Mouse (Mus musculus) limb, embryonic 11.5 days (tissue): ENCODE results near the gene Cdc6. TPM values are rescaled to one million over a fixed set of nuclear protein-coding genes. Genes with fewer than 3 reads are reported as not detected.

Source experiments
- ATAC-seq: fragments of 200-750 bp; cut with Nextera tagmentation; 2 replicates; pipeline ENCODE4 v1.8.0; 2017; ENCODE audit warnings: low read depth; ENCODE audit not compliant: insufficient number of reproducible peaks, low FRiP score, low TSS enrichment
- DNase-seq: peaks from one replicate; pipeline ENCODE4 v3.0.0-alpha.2; 2015; ENCODE audit warnings: low spot score
- H3K27ac ChIP-seq: fragments of 300-500 bp; sonication (generic); replicated peaks from 2 replicates; pipeline ENCODE4 v1.5.1; 2014; ENCODE audit warnings: low read depth, mild to moderate bottlenecking, low read length
- H3K27me3 ChIP-seq: fragments of 300-500 bp; sonication (generic); 2 replicates; pipeline ENCODE4 v1.6.1; 2014; ENCODE audit warnings: mild to moderate bottlenecking, low read length, mixed read lengths; ENCODE audit not compliant: control insufficient read depth, insufficient read depth
- H3K36me3 ChIP-seq: fragments of 300-500 bp; sonication (generic); 2 replicates; pipeline ENCODE4 v1.6.1; 2014; ENCODE audit warnings: mild to moderate bottlenecking, low read length, moderate library complexity, mixed read lengths; ENCODE audit not compliant: control insufficient read depth, insufficient read depth
- H3K4me1 ChIP-seq: fragments of 300-500 bp; sonication (generic); 2 replicates; pipeline ENCODE4 v1.6.1; 2014; ENCODE audit warnings: low read length, mixed read lengths; ENCODE audit not compliant: control insufficient read depth, insufficient read depth
- H3K4me2 ChIP-seq: fragments of 300-500 bp; sonication (generic); 2 replicates; pipeline ENCODE4 v1.6.1; 2014; ENCODE audit warnings: low read depth, mild to moderate bottlenecking, moderate library complexity; ENCODE audit not compliant: severe bottlenecking
- H3K4me3 ChIP-seq: fragments of 300-500 bp; sonication (generic); 2 replicates; pipeline ENCODE4 v1.5.1; 2014; ENCODE audit warnings: low read depth, low read length
- H3K9ac ChIP-seq: fragments of 300-500 bp; sonication (generic); 2 replicates; pipeline ENCODE4 v1.6.1; 2014; ENCODE audit warnings: mild to moderate bottlenecking, low read length
- H3K9me3 ChIP-seq: fragments of 300-500 bp; sonication (generic); 2 replicates; pipeline ENCODE4 v1.6.1; 2016; ENCODE audit warnings: low read length; ENCODE audit not compliant: control insufficient read depth
- WGBS: fragments of 180-500 bp; shearing (Covaris S2); extraction: QIAGEN DNeasy Blood & Tissue Kit; methylation state at CpG from one replicate; pipeline ENCODE4 v1.1.7; 2014; 5-methylcytosine and 5-hydroxymethylcytosine counted together
- polyA plus RNA-seq: library from polyadenylated mRNA; unstranded; fragments of >200 nt; fragmentation: Nextera tagmentation; extraction: Ambion mirVana; gene quantifications from 2 replicates; pipeline ENCODE4 v1.2.1, GENCODE M21; 2014

Cdc6 gene
- polyA plus RNA-seq, 1 experiment from 2014 or later = 58.7 TPM

DNA sequence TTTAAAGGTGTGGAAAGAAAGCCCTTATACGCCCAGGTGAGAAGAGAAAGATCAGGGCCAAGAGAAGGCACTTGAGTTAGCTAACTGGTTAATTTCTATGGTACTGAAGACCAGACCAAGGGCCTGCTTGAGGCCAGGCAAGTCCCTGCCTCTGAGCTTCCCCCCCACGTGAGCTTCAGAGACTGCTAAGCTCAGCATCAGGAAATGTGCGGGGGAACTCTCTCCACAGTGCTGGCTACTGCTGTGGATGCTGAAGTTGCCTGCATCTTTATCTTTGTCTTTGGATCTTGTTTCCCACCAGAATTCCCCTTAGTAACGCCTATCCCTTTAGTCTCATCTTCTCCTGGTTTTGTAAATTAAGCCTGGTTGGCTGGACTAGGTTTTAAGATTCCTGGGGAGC is 36.2 kb upstream of the Cdc6 start:
- Histone ChIP-seq H3K36me3 (peaks cover 15% of the 10 kb centered on the region), H3K27me3 (no peaks in the 10 kb centered on the region), H3K27ac (no peak overlapping the region), H3K9ac (no peak overlapping the region), H3K4me3 (no peak overlapping the region), H3K4me2 (no peak overlapping the region), H3K4me1 (0 out of 2 replicates have a peak, but pooled peaks cover 2% of the 10 kb centered on the region), H3K9me3 (no peaks in the 10 kb centered on the region)
- ATAC-seq (no peak), DNase-seq (no peak)
- WGBS = 71% methylated on average over 4 of the region's 4 CpGs

DNA sequence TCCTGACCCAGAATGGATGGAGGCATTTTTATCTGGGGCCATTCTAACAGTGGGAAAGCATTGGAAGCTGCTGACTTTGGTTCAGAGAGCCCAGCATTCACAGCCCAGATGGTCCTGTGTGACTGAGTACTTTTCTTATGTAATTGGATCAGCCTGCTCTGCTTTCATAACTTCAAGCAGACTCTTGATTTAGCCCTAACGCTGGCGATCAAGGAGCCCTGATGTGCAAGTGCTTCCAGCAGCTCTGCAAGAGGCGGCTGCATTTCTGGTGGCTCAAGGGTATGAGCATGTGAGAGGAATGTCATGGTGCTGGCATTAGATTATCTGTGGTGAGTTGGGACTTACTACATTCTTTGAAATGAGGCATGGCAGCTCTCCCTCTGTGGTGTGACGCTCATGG is 35.6 kb upstream of the Cdc6 start:
- no peak overlapping the region for H3K4me2 ChIP-seq
- H3K9me3 ChIP-seq = no peaks in the 10 kb centered on the region
- H3K9ac ChIP-seq = no peak overlapping the region
- no peak overlapping the region for H3K4me3 ChIP-seq
- WGBS = 68% methylated on average over 4 of the region's 4 CpGs
- ATAC-seq = no peak
- H3K36me3 ChIP-seq = peaks cover 14% of the 10 kb centered on the region
- no peaks in the 10 kb centered on the region for H3K27me3 ChIP-seq
- H3K27ac ChIP-seq = no peak overlapping the region; the same call in 1 of the 2 replicates
- no peak for DNase-seq
- H3K4me1 ChIP-seq = 0 out of 2 replicates have a peak, but pooled peaks cover 2% of the 10 kb centered on the region

GRCm38 (mm10) chr11:98873900-98874299 is 33.7 kb upstream of the Cdc6 start:
- 95% methylated on average over 9 of the region's 9 CpGs for WGBS
- ATAC-seq (no peak), DNase-seq (no peak)
- Histone ChIP-seq H3K9ac (no peak overlapping the region), H3K4me2 (no peak overlapping the region), H3K4me1 (0 out of 2 replicates have a peak, but pooled peaks cover 2% of the 10 kb centered on the region), H3K9me3 (no peaks in the 10 kb centered on the region), H3K4me3 (no peak overlapping the region), H3K36me3 (peaks cover 5% of the 10 kb centered on the region), H3K27ac (no peak overlapping the region), H3K27me3 (no peaks in the 10 kb centered on the region)

- H3K4me1 ChIP-seq = no peaks in the 10 kb centered on the region
- no peak overlapping the region for H3K9ac ChIP-seq
- no peaks in the 10 kb centered on the region for H3K27me3 ChIP-seq
- DNase-seq (no peak), ATAC-seq (no peak)
- no peak overlapping the region for H3K4me2 ChIP-seq
- H3K9me3 ChIP-seq = no peaks in the 10 kb centered on the region
- H3K4me3 ChIP-seq = no peak overlapping the region
- H3K27ac ChIP-seq = no peak overlapping the region
- H3K36me3 ChIP-seq = peaks cover 3% of the 10 kb centered on the region
- 84% methylated on average over 9 of the region's 9 CpGs for WGBS
Observed at GRCm38 (mm10) chr11:98877001-98877400, 30.6 kb upstream of the Cdc6 start.

DNA sequence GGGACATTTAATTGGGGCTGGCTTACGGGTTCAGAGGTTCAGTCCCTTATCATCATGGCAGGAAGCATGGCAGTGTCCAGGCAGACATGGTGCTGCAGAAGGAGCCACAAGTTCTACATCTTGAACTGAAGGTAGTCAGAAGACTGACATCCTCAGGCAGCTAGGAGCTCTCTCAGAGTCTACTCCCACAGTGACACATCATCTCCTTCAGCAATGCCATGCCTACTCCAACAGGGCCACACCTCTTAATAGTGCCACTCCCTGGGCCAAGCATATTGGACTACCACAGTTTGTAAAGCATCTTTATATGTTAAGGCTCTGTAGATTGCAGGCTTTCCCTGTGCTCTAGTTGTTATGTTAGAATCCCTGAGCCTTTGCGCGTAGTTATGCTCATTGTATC is 19.9 kb upstream of the Cdc6 start:
- WGBS = over 99% methylated on average over 3 of the region's 3 CpGs

GRCm38 (mm10) chr11:98889077-98889476 is 18.5 kb upstream of the Cdc6 start:
- Histone ChIP-seq H3K27me3 (no peaks in the 10 kb centered on the region), H3K9me3 (no peaks in the 10 kb centered on the region), H3K4me3 (no peak overlapping the region), H3K36me3 (peaks cover 37% of the 10 kb centered on the region), H3K4me2 (no peak overlapping the region), H3K27ac (no peak overlapping the region), H3K9ac (no peak overlapping the region), H3K4me1 (no peaks in the 10 kb centered on the region)
- 94% methylated on average over 4 of the region's 4 CpGs for WGBS
- no peak for ATAC-seq
- no peak for DNase-seq

More for the DNA sequence above, 19.9 kb upstream of the Cdc6 start:
- no peak for DNase-seq
- no peak overlapping the region for H3K9ac ChIP-seq
- ATAC-seq = no peak
- H3K27me3 ChIP-seq = no peaks in the 10 kb centered on the region
- no peaks in the 10 kb centered on the region for H3K9me3 ChIP-seq
- H3K4me1 ChIP-seq = no peaks in the 10 kb centered on the region
- no peak overlapping the region for H3K4me3 ChIP-seq
- H3K36me3 ChIP-seq = peaks cover 25% of the 10 kb centered on the region
- H3K4me2 ChIP-seq = no peak overlapping the region
- H3K27ac ChIP-seq = no peak overlapping the region

DNA sequence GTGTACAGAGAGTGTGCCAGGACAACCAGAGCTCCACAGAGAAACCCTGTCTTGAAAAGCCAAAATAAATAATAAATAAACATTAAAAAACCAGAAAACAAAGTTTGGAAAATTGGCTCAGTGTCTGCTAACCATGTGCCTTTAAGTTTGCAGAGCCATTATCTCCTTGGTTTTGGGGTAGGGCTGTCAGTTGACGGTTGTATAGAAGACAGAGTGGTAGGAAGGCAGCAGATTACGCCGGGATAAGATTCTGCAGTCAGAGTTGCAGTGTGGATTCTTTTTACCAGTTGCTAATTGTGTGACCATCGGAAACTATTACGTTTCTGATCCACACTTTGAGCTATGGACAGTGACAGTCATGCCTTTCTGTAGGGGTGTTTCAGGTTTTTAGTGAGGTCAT is 17.6 kb upstream of the Cdc6 start:
- no peak overlapping the region for H3K4me2 ChIP-seq
- H3K4me1 ChIP-seq = no peaks in the 10 kb centered on the region
- no peak for ATAC-seq
- DNase-seq = no peak
- no peaks in the 10 kb centered on the region for H3K27me3 ChIP-seq
- H3K36me3 ChIP-seq = peaks cover 40% of the 10 kb centered on the region
- no peak overlapping the region for H3K27ac ChIP-seq
- H3K9me3 ChIP-seq = no peaks in the 10 kb centered on the region
- no peak overlapping the region for H3K9ac ChIP-seq
- H3K4me3 ChIP-seq = no peak overlapping the region
- 92% methylated on average over 5 of the region's 5 CpGs for WGBS

DNA sequence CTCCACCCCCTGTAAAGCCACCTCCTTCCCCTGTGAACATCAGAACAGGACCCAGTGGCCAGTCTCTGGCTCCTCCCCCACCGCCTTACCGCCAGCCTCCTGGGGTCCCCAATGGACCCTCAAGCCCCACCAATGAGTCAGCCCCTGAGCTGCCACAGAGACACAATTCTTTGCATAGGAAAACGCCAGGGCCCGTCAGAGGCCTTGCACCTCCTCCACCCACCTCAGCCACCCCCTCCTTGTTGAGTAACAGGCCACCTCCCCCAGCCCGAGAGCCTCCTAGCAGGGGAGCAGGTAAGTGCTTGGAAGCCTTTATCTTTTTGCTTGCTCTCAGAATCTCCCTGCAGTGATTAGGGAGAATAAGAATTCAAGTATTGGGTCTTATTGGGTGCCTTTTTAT is 15.2 kb upstream of the Cdc6 start:
- no peak for ATAC-seq

DNA sequence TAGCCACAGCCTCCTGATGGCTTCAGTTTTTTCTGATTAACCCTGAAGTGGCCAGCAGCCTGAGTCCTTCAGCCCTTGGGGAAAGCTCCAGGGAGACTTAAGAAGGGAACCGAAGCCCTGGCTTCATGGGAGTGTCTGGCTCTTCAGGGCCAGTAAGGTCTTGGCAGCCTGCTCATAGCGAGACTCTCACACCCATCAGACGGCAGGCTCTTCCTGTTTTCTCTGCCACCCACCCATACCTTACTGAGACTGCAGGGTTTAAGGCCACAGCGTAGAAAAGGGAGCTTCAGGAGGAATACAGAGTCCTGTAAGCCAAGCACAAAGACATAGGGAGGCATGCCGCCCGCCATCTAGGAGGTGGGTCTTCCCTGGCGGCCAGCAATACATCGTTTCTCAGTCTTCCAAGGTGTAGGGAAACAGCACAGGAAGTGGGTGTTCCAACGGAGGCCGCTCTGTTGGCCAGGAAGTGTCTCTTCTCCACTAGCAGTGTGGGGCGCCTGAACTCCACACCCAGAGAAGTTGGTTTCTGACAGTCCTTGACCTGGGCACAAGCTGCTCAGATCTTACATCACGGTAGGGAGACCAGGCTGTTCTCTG is 7.0 kb upstream of the Cdc6 start:
- H3K4me2 ChIP-seq = no peak overlapping the region
- WGBS = 87% methylated on average over 12 of the region's 12 CpGs
- DNase-seq = no peak
- 0 out of 2 replicates have a peak overlapping the region, but pooled peaks have one; percentile 18 for H3K9ac ChIP-seq
- no peak overlapping the region for H3K4me3 ChIP-seq
- H3K9me3 ChIP-seq = no peaks in the 10 kb centered on the region
- no peak for ATAC-seq
- no peaks in the 10 kb centered on the region for H3K27me3 ChIP-seq
- peaks cover 19% of the 10 kb centered on the region for H3K36me3 ChIP-seq
- H3K4me1 ChIP-seq = peaks cover 13% of the 10 kb centered on the region
- H3K27ac ChIP-seq = no peak overlapping the region

More for the DNA sequence above, 15.2 kb upstream of the Cdc6 start:
- no peak overlapping the region for H3K4me3 ChIP-seq
- DNase-seq = no peak
- no peaks in the 10 kb centered on the region for H3K4me1 ChIP-seq
- no peak overlapping the region for H3K27ac ChIP-seq
- no peak overlapping the region for H3K9ac ChIP-seq
- 54% methylated on average over 5 of the region's 5 CpGs for WGBS
- H3K9me3 ChIP-seq = no peaks in the 10 kb centered on the region
- H3K4me2 ChIP-seq = no peak overlapping the region
- H3K36me3 ChIP-seq = peaks cover 37% of the 10 kb centered on the region
- no peaks in the 10 kb centered on the region for H3K27me3 ChIP-seq
